Mouse (Mus musculus): ENCODE results near the gene Vps51.

GRCm38 (mm10) chr19:6102169-6102853 is 25.3 kb upstream of the Vps51 start:
- TF ChIP-seq POLR2A (IDR thresholded peaks at IDR 0.05; ENCODE audit: insufficient read depth, low read depth, low read length) = no peak
- TF ChIP-seq CTCF (IDR thresholded peaks at IDR 0.05; ENCODE audit: insufficient read depth, low read depth, low read length) = no peak
